Mouse (Mus musculus): Measurements from ENCODE around the gene D630039A03Rik.

GRCm38 (mm10) chr4:57886888-57887230 is 29.2 kb downstream of the D630039A03Rik start:
- TF ChIP-seq HCFC1 (IDR thresholded peaks at IDR 0.05; ENCODE audit: borderline replicate concordance, insufficient read depth, low read length) (no peak), ZC3H11A (IDR thresholded peaks at IDR 0.05; ENCODE audit: borderline replicate concordance, low read depth, low read length) (no peak)
